Mouse (Mus musculus) stomach, adult 2 months (tissue): ENCODE results near the gene Klf14. TPM values are rescaled to one million over a fixed set of nuclear protein-coding genes. Genes with fewer than 3 reads are reported as not detected.

ENCODE experiments used
- polyA plus RNA-seq: library from polyadenylated mRNA; depleted of rRNA; stranded (reverse); fragments of >200 nt; gene quantifications from 2 replicates; pipeline ENCODE4 v1.2.3, GENCODE M21; 2012; rRNA removed

Klf14 gene
- not detected in 2 replicates for polyA plus RNA-seq

DNA sequence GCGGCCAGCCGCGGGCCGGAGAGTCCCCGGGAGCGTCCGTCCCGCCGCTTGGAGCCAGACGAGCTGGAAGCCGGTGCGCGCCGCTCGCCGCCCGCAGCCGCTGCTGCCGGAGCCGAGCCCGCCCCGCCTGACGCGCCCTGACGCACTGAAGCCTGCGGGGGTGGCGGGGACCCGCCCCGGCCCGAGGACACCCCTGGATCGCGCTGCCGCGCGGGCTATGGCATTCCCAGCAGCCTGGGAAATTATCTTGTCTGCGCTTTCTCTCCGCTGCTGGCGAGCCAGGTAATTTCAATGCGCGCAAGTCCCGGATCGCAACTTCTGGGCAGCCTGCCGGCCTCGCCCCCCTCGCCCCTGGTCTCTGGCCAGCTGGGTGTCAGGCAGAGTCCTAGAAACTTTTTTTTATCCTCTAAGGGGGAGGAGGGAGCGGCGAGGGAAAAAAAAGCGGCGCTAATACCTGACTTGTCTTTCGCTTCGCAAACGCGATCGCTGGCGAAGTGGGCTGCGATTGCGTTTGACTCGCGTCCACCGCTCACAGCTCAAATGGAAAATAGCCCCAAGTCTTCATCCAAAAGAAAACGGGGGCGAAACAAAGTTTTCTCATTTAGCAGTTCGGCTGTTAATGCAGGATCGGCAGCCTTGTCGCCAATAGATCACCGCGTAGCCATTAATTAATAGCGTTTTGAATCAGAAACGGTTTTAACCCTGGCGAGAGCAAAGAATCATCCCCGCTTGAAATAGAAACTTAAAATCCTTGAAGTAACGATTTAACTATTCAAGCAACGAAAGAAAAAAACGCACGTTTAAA, at the start of gene Klf14:
Gene Klf14, minus strand, starts transcription at position 343 of the 805 bp plus-strand sequence.

DNA sequence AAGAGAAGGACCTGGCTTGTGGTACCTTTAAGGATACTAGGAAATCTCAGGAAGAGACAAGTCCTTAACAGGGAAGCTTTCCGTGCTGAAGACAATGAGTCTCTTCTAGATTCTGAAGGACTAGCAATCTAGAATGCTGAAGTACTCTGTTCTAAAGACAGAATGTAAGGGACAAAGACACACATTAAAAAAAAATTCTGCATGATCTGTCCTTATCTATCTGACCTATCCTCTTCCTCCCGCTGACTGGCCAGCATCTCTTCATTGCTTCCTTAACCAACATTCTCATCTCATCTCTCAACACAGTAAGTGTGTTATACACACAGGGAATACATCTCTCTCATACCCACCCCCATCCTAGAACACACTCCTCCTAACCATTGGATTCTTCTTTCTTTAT, 43.4 kb downstream of the Klf14 start, which contains the start of gene Tsga13:
Gene Tsga13, minus strand, starts transcription at position 101 of the 400 bp plus-strand sequence.

Other genes starting within 250 kb of the Klf14 start
- 7.2 and 20.9 TPM in 2 replicates for gene Mest, start 235.5 kb downstream of the Klf14 start, polyA plus RNA-seq
- gene Copg2, start 62.3 kb downstream of the Klf14 start, polyA plus RNA-seq, result 0.94 and 1.5 TPM in 2 replicates
- gene Tsga13, start 43.5 kb downstream of the Klf14 start, polyA plus RNA-seq, result not detected in 2 replicates